Mouse (Mus musculus): ENCODE data around the gene Nlk. TPM values are rescaled to one million over a fixed set of nuclear protein-coding genes. Genes with fewer than 3 reads are reported as not detected.
"Not testable (repeated sequence)": the region's sequence is repeated elsewhere in the genome, so short reads cannot be mapped to it uniquely, and the experiment has no call there.

The Nlk gene
- total RNA-seq, 2 experiments from 2014 or later = 12.4 to 13.3 TPM

DNA sequence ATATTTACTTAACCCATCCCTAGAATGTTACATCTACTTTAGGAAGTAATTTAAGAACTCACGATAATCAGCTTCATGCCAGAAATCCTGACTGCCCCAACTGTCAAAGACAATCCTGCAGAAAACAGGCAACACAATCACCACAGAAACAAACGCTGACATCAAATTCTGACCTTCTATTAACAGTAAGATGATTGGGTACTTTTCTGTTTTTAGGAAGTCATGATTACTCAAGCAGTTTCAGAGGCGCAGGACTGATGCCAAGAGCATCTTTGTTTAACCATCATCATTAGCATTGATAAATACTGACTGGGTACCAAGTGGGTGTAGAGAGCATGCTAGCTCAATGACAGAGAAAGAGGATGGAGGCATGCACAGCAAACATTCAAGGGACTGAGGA lies 96.7 kb downstream of the Nlk start:
- intact Hi-C loops (cut with DNase I) = no loop called here
- DNase-seq (ENCODE audit: low spot score) = no peak

DNA sequence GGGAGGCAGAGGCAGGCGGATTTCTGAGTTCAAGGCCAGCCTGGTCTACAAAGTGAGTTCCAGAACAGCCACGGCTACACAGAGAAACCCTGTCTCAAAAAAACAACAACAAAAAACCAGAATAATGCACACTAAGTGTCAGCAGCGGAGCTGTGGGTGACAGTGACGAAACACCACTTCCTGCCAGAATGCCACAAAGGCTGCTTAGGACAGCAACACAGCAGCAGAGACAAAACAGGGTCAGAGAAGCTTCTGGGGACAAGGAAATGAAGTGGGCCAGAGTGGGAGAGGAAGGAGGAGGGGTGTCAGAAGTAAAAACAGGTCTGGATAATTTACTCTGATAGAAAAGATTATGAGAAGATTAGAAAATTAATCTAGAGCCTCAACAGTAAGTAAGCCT lies 97.1 kb downstream of the Nlk start:
- intact Hi-C loops (cut with DNase I) = no loop called here
- no peak for DNase-seq (ENCODE audit: low spot score)

DNA sequence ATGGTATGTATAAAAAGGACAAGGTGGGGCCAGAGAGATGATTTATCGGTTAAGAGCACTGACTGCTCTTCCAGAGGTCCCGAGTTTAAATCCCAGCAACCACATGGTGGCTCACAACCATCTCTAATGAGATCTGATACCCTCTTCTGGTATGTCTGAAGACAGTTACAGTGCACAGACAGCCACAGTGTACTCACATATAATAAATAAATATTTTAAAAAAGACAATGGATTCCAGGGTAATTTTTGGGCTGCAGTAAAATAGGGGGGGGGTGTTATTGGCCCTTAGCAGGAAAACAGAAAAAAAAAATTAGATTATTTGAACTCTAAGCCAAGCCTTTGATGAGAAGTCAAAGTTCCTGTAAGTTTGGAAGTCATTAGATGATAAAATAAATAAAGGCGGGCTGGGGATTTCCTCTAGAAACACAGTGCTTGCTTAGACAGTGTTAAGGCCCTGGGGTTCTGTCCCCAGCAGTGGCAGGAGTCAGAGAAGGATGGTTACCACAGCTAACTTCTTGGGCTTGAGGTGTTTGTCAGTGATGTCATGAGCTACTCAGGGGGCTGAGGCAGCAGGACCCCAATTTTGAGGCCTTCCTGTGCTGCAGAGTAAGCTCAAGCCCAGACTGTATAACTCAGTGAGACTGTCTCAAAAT lies 98.3 kb downstream of the Nlk start:
- intact Hi-C loops (cut with DNase I) = no loop called here
- DNase-seq (ENCODE audit: low spot score) = no peak

DNA sequence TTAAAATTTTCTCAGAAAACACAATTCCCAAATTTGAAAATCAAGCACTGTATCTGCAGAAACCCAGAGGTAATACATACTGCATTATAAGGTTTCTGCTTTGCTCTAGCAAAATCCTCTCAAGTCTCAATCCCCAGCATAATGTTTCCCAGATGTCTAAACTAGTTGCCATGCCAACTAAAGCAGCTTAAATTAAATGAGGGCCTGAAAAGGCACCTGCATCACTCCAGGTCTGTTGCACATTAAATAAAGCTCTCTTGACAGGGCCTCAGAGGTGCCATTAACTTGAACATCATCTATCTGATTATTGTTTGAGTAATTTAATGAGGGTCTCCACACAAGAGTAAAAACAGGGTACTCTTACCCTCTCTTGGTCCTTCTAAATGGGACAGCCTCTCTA lies 100.4 kb downstream of the Nlk start:
- intact Hi-C loops (cut with DNase I) = no loop called here
- DNase-seq (ENCODE audit: low spot score) = no peak

DNA sequence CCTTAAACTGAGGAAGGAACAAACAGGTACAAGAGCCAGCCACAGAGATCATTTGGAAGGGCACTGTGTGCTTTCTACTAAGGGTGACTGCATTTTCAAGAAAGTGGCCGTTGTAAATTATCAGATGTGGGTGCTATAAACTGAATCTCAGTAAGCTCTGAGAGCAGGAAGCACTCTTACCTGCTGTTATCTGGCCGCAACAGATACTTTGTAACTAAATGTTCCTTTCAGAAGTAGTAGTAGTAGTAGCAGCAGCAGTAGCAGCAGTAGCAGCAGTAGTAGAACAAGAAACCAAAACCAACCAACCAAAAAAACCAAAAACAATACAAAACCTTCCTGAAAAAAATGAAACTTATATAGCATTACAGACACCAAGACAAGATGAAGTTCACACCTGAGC lies 101.4 kb downstream of the Nlk start:
- DNase-seq (ENCODE audit: low spot score) = no peak
- intact Hi-C loops (cut with DNase I) = no loop called here

DNA sequence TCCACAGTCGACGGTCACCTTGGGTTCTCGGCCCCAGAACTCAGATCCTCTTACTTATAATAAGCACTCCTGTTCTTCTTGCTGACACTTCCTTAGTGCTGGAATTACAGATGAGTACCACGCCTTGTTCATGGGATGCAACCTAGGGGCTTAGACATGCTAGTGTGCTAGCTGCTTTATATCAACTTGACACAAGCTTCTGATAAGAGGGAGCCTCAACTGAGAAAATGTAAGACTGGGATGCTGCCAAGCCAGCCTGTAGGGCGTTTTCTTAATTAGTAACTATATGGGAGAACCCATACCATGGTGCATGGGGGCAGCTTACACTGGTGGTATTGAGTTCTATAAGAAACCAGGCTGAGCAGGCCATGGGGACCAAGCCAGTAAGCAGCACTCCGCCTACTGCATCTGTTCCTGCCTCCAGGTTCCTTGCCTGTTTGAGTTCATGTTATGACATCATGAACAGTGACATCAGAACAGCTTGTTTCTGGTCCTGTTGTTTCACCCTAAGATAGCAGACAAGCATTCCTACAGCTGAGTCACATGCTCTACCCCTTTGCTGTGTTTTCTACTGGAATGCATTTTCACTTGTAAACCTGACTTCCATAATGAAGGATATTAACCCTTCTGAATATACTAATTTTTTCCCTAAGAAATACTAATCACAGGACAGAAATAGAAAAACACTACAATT lies 102.8 kb downstream of the Nlk start:
- intact Hi-C loops (cut with DNase I) = no loop called here
- no peak for DNase-seq (ENCODE audit: low spot score)

DNA sequence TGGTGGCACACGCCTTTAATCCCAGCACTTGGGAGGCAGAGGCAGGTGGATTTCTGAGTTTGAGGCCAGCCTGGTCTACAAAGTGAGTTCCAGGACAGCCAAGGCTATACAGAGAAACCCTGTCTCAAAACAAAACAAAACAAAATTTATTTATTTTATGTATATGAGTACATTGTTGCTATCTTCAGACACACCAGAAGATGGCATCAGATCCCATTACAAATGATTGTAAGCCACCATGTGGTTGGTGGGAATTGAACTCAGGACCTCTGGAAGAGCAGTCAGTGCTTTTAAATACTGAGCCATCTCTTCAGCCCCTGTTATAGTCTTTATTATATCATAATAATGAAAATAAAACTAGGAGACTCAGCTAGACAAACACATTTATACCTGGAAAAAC lies 109.5 kb downstream of the Nlk start:
- DNase-seq (ENCODE audit: low spot score); intact Hi-C loops (cut with DNase I): not testable (repeated sequence)

DNA sequence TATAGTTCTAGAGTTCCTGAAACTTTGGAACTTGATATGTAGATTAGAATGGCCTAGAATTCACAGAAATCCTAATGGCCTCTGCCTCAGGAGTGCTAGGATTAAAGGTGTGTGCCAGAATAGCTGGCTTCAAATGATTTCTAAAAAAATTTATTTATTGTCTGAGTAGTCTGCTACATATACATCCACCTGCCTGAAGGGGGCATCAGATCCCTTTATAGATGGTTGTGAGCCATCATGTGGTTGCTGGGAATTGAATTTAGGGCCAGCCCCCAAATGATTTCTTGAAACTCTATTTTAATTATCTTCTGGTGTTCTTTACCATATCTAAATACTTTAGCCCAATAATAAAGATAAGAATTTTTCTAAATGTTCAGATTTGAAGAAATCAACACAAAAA lies 111.1 kb downstream of the Nlk start:
- DNase-seq (ENCODE audit: low spot score) = no peak
- intact Hi-C loops (cut with DNase I) = no loop called here

DNA sequence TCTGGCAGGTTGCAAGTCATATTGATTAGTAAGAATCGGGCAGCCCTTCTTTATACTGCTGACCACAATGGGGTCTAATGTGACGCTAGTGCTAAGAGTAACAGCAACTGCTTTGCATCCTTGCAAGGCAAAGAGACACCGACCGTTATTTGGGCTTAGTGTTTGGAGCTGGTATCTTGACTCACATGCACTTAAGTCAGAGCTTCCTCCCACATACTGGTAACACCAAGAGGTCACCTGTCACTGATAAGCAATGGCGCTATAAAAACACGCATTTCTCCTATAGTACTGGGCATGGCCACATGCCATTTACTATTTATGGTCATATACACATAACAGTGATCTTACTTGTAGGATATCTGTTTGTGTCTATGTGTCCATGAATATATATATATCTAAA lies 114.3 kb downstream of the Nlk start:
- intact Hi-C loops (cut with DNase I) = no loop called here
- no peak for DNase-seq (ENCODE audit: low spot score)

DNA sequence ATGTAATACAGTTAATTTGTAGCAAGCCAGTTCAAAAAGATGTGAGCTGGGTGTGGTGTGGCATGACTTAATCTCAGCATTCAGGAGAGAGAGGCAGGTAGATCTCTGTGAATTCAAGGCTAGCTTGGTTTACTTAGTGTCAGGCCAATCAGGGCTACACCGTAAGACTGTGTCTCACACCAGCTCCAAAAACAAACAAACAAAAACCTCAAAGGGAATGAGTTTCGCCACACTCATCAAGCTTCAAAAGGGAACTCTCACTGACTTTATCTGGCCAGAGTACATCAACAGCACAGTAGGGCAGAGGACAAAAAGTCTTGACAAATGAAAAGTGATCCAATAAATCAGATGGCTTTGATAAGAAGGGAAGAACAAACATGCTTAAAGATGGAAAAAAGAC lies 122.2 kb downstream of the Nlk start:
- DNase-seq (ENCODE audit: low spot score) = no peak
- intact Hi-C loops (cut with DNase I) = no loop called here

DNA sequence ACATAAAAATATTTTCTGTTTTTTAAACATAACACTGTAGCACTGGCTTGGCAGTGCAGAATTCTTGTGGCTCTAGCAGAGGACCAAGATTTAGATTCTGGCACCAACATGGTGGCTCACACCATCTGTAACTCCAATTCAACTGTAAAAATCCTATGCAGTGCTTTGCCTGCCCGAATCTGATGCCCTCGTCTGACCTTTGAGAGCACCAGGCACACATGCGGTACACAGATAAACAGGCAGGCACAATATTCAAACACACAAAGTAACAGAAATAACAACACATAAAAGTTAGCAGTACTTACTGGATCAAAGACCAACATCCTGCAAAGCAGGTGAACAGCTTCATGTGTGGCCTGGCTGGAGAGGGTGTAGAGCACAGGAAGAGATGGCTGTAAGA lies 122.6 kb downstream of the Nlk start:
- intact Hi-C loops (cut with DNase I) = no loop called here
- no peak for DNase-seq (ENCODE audit: low spot score)

DNA sequence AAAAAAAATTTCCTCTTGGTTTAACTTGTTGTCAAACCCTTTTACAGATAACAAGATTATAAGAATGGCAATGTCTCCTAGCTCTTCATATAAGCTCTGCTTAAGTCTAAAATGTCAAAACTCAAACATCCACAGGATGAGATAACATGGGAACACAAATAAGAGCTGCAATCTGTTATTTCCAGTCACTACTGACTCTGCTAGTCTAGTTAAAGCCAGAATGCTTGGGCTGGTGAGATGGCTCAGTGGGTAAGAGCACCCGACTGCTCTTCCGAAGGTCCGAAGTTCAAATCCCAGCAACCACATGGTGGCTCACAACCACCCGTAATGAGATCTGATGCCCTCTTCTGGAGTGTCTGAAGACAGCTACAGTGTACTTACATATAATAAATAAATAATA lies 123.1 kb downstream of the Nlk start:
- DNase-seq (ENCODE audit: low spot score); intact Hi-C loops (cut with DNase I): not testable (repeated sequence)

DNA sequence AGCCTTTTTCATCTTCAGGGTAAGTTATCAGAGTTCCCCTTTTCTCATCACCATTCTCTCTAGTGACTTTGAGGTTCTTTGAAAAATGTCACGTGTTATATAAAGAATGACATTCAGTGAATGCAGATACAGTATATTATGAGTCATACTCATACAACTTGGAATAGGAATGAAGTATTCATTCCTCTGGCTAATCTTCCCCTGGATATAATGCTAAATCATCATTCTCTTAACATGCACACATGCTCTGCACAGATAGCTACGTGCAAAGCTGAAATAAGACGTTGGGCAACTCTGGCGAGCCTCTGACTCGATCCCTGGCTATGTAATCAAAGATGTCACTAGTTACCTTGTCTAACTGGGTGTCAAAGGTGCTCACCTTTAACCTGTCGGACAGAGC lies 125.3 kb downstream of the Nlk start:
- intact Hi-C loops (cut with DNase I) = no loop called here
- no peak for DNase-seq (ENCODE audit: low spot score)

DNA sequence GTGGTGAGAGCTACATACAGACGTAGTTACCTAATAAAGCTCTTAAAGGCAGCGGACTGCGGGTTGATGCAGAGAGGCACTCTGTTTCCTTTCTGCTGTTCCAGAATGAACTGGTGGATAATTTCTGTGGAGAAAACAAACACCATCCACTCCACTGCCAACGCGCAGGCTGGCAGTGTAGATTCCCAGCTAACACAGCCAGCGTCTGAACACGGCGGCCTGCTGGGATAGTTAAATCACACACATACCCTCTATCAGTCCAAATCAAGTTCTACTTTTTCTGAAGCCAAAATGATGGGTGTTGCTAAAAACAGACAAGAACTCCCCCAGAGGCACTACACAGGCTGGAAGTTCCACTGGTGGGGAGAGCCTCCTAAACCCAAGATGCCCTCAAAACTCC lies 125.7 kb downstream of the Nlk start:
- intact Hi-C loops (cut with DNase I) = no loop called here
- no peak for DNase-seq (ENCODE audit: low spot score)

DNA sequence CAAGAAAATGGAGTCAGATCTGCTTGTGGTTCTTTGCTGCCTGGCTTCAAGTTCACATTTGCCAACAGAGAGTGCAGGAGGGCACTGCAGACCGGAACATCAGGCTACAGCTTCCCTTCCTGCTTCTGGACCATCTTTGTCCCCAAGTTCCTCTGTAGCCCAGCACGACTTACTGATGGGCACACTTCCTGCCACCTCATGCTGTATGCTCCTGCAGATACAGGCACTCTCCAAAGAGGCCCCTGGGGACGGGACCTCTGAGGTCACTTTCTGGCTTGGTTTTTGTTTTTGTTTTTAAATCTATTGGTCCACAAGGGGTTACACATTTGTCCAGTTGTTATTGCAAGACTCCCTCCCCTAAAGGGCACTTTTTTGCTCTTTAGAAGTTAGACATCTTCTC lies 127.4 kb downstream of the Nlk start:
- DNase-seq (ENCODE audit: low spot score) = no peak
- intact Hi-C loops (cut with DNase I) = loop anchor here (10.0 kb wide), 1 partner anchor 385 kb away; no protein-coding TSS in a partner anchor

DNA sequence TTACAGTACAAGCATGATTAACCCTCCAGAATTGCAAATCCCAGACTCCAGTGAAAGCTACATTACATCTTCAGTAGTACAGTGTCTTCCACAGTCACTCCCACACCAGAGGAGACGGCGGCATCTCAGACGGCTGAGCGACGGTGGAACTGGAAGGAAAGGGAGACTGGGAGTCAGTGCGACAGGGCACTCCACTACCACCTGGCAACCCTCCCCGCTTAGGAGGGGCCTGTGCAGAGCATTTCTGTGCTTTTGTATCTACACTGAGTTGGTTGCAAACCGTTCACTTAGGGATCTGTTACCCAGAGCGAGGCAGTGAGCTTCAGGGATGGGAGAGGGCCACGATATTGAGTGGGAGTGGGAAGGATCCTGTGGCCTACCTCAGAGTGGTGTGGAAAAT lies 128.3 kb downstream of the Nlk start:
- intact Hi-C loops (cut with DNase I) = loop anchor here (10.0 kb wide), 1 partner anchor 386 kb away; no protein-coding TSS in a partner anchor

DNA sequence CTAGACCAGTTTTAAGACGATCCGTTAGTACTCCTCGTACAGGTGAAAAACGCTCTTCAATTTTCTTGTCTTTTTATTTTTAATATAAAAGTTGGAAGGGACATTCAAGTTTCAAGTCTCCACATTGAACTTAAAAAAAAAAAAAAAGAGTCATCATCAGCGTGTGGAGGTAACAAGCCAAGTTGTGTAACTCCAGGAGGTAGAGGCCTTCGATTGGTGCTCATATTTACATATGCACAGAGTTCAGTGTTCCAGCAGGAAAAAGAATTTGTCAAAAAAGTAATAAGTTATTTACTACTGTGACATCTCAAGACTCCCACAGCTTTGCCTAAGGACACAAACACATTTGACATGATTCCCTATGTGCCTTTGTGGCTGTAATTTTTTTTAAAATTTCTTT lies 129.6 kb downstream of the Nlk start:
- DNase-seq (ENCODE audit: low spot score) = no peak
- intact Hi-C loops (cut with DNase I) = loop anchor here (10.0 kb wide), 1 partner anchor 387 kb away; no protein-coding TSS in a partner anchor

More for the DNA sequence above, 128.3 kb downstream of the Nlk start:
- DNase-seq (ENCODE audit: low spot score) = no peak

DNA sequence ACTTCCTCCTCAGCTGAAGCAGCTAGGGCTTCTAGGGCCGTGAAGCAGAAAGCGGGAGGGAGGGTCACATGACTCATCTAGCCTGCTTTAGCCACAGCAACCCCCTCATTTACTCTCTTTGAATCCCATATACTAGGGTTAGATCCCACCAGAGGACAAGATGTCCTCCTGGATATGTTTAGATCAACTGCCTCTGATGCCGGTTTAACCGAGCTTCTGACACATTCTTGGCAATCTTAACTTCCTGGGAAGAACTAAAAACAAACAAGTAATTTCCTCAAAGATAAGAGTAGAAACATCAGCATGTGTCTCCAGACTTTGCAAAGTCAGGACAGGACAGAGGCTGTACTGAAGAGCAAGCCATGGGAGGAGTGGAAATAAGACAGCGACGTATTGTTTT lies 130.4 kb downstream of the Nlk start:
- peak; percentile 28 for DNase-seq (ENCODE audit: low spot score)
- intact Hi-C loops (cut with DNase I) = loop anchor here (10.0 kb wide), 1 partner anchor 388 kb away; no protein-coding TSS in a partner anchor

DNA sequence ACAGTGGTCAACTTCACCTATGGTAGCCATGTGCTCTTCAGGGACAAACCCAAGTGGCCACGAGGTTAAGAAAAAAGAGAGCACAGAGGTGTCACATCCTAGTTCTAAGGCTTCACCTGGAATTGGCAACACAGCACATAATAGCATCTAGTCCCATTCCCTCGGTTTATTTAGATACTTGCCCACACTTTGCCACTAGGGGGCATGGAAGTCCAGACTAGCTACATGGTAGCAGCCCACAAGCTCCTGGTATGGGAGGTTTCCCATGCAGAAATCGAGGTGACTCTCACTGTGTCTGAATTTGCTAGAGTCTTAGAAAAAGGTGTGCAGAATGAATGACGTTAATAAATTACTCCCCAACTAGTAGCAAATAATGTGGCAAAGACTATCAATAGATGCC lies 136.7 kb downstream of the Nlk start:
- intact Hi-C loops (cut with DNase I) = loop anchor here (2.0 to 10.0 kb wide), 3 partner anchors 137 to 394 kb away; partner anchors contain the start of gene Nlk

DNA sequence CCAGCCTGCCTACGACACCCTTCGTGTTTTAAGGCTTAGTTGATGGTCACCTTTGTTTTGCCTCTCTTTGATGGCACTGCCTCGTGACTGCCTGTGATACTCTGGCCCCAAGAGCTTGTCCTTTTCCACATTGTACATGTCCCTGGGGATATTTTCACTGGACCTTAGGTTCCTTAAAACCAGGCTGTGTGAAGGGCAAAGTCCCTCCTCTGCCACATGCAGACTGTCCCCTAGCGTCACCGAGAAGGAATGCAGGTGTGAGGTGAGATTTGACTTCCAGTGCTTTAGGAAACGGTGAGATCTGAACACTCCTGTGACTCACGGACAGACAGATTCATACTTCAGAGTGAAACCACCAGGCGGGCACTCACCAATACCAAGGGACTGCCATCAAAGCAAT lies 139.9 kb downstream of the Nlk start:
- intact Hi-C loops (cut with DNase I) = loop anchor here (10.0 kb wide), 1 partner anchor 368 kb away; the partner anchor contains the start of gene Nos2
- DNase-seq (ENCODE audit: low spot score) = no peak

More for the DNA sequence above, 136.7 kb downstream of the Nlk start:
- peak; percentile 24 for DNase-seq (ENCODE audit: low spot score)

DNA sequence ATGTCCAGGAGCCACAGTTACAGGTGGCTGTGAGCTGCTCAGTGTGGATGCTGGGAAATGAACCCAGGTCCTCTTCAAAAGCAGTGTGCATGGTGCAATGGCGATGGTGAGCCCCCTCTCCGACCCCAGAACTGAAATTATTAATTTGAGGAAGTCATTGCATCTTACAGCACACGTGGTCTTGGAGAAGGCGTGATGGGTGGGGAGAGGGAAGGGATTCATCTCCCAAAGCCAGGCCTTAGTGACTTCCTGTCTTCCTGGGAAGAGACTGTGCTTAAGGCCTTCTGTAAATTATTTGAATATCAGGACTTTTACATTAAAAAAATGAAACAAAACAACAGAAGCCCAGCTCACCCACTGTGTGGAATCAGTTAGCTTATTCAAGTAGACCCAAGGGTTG lies 141.1 kb downstream of the Nlk start:
- intact Hi-C loops (cut with DNase I) = loop anchor here (10.0 kb wide), 1 partner anchor 369 kb away; the partner anchor contains the start of gene Nos2

More for the DNA sequence above, 141.1 kb downstream of the Nlk start:
- no peak for DNase-seq (ENCODE audit: low spot score)
